Mouse (Mus musculus): ENCODE data around the gene Hsdl1.

Hsdl1 gene

GRCm38 (mm10) chr8:119531973-119532372 is 43.0 kb downstream of the Hsdl1 start:
- DNase-seq (ENCODE audit: low read depth, low spot score), result no peak

GRCm38 (mm10) chr8:119531397-119531796 is 43.6 kb downstream of the Hsdl1 start:
- no peak for DNase-seq (ENCODE audit: low read depth, low spot score)

GRCm38 (mm10) chr8:119530937-119531336 is 44.0 kb downstream of the Hsdl1 start:
- DNase-seq (ENCODE audit: low read depth, low spot score), result no peak

- no peak for DNase-seq (ENCODE audit: low read depth, low spot score)
Measured at GRCm38 (mm10) chr8:119528762-119529161, 46.2 kb downstream of the Hsdl1 start.

GRCm38 (mm10) chr8:119520102-119520501 is 54.9 kb downstream of the Hsdl1 start:
- no peak for DNase-seq (ENCODE audit: low read depth, low spot score)

- DNase-seq (ENCODE audit: low read depth, low spot score), result no peak
Measured at GRCm38 (mm10) chr8:119516674-119517073, 58.3 kb downstream of the Hsdl1 start.

GRCm38 (mm10) chr8:119515767-119516166 is 59.2 kb downstream of the Hsdl1 start:
- no peak for DNase-seq (ENCODE audit: low read depth, low spot score)

- no peak for DNase-seq (ENCODE audit: low read depth, low spot score)
Measured at GRCm38 (mm10) chr8:119514940-119515339, 60.0 kb downstream of the Hsdl1 start.

GRCm38 (mm10) chr8:119513405-119513804 is 61.6 kb downstream of the Hsdl1 start:
- no peak for DNase-seq (ENCODE audit: low read depth, low spot score)

Data from 3T3-L1 (cell line).